Mouse (Mus musculus) heart, adult 2 months (tissue): ENCODE data around the gene Gm20388.

Source experiments
- CTCF ChIP-seq: fragments of 200-600 bp; IDR thresholded peaks from 2 replicates; pipeline ENCODE4 v1.8.1; 2022; ENCODE audit warnings: antibody characterized with exemption, mild to moderate bottlenecking, moderate library complexity
- EP300 ChIP-seq: fragments of 200-500 bp; IDR thresholded peaks from 2 replicates; pipeline ENCODE4 v1.6.1; 2011; ENCODE audit warnings: low read depth, low read length, control low read depth; ENCODE audit not compliant: insufficient read depth
- POLR2A ChIP-seq: fragments of 200-500 bp; IDR thresholded peaks from 2 replicates; pipeline ENCODE4 v1.6.1; 2011; ENCODE audit warnings: mild to moderate bottlenecking, low read depth, low read length, control low read depth; ENCODE audit not compliant: insufficient read depth

DNA sequence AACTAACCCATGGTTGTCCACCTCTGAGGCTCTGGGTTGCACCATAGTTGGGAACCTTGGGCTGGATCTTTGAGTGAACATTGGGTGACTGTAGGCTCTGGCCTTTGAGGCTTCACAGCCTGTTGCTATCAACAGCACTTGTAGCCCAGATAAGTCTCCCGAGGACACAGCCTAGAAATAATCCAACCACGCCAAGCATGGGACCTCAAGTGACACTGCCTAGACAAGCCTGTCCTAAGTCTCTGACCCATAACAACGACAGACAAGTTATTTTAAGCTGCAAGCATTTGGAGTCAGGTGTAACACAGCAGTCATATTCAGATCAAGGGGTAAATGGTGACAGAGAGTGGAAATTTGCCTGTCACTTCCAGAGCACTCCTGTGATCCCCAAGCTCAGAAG, 3304.8 kb downstream of the Gm20388 start:
- TF ChIP-seq POLR2A (peak; percentile 39; the same call in 1 of the 2 replicates), EP300 (peak; percentile 96), CTCF (no peak)
